Mouse (Mus musculus): ENCODE results near the gene S100a3.

GRCm38 (mm10) chr3:90612728-90613291 is 52.4 kb downstream of the S100a3 start, which contains the start of gene S100a6:
- TF ChIP-seq CTCF (IDR thresholded peaks at IDR 0.05; ENCODE audit: insufficient read depth, low read depth, low read length) (no peak), POLR2A (IDR thresholded peaks at IDR 0.05; ENCODE audit: insufficient read depth, low read depth, low read length) (no peak)
